Mouse (Mus musculus): ENCODE data around the gene Gm21190.
"Not testable (repeated sequence)": the region's sequence is repeated elsewhere in the genome, so short reads cannot be mapped to it uniquely, and the experiment has no call there.

Gm21190 gene

DNA sequence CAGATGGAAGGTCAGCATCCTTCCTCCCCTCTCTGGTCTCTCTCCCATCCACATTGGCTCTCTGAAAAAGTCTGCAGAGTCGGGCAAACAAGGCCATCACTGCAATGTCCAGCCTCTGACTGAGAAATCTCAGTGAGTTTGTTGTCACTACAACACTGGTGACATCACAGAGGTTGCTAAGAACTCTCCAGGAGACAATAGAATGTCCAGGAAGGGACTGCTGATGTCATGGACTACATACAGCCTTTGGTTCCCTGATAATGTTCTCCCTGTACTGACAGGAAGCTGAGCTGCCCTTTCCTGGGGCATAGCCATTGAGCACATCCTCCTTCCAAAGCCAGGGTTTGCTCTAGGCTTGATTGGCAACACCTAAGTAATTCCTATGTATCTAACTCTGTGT is at the start of gene Gm21190:
Gene Gm21190 (minus strand): TSS at position 101 of the 400 bp plus-strand sequence.
- DNase-seq (ENCODE audit: extremely low read depth, low read depth), result not testable (repeated sequence)

DNA sequence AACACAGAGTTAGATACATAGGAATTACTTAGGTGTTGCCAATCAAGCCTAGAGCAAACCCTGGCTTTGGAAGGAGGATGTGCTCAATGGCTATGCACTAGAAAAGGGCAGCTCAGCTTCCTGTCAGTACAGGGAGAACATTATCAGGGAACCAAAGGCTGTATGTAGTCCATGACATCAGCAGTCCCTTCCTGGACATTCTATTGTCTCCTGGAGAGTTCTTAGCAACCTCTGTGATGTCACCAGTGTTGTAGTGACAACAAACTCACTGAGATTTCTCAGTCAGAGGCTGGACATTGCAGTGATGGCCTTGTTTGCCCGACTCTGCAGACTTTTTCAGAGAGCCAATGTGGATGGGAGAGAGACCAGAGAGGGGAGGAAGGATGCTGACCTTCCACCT is 48.0 kb upstream of the Gm21190 start, which contains the start of gene Gm21083:
Gene Gm21083 (plus strand): TSS at position 301 of the 400 bp plus-strand sequence.
- DNase-seq (ENCODE audit: extremely low read depth, low read depth), result not testable (repeated sequence)

DNA sequence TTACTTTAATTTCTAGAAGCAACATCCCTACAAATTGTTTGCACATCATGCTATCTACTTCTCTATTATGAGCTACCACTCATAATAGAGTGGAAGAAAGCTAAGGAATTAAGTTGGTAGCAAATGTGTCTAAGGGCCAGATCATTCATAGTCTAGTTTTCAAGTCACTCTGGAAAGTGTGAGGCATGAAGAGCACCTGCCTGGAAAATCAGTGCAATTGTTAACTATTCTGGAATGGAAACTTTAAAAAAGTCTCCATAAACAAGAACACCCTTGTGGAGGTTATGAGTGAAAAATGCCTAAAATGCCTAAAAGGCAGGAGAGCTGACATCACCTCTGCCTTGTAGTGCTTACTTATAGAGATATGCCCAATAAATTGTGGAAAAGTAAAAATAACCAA is 44.7 kb upstream of the Gm21190 start:
- DNase-seq (ENCODE audit: extremely low read depth, low read depth), result not testable (repeated sequence)

DNA sequence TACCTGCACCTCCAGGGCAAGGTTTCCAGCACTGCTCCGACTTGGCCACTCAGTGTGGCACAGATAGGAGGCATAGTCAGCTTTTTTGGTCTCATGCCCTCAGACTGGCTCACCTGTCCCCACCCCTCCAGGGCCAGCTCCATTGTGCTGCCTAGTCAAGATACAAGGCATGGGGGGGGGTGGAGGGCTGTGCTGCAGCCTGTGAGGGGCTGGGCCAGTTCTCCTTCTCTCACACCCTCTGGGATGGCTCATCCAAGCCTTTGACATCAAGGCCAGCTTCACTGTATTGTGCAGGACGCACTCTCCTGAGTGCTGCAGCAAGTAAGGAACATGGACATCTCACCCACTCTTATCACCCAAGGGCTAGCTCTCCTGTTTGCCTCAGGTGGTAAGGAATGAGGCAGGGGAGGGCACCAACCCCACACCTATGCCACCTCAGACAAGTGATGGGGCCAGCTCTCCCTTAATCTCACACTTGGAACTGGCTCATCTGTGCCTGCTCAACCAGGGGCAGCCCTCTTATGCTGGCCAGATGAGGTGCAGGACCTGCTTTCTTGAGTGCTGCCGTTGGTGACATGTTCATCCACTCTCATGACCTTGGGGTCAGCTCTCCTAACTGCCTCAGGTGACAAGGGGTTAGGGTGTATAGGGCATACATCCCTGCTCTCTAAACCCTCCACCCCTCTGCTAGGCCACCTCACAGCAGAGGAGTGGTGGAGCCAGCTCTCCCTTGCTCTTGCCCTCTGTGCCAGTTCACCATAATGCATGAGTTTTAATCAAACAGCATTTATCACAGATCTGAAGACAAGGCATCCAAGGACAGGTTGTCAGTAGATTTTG is 32.6 kb upstream of the Gm21190 start:
- not testable (repeated sequence) for DNase-seq (ENCODE audit: extremely low read depth, low read depth)

DNA sequence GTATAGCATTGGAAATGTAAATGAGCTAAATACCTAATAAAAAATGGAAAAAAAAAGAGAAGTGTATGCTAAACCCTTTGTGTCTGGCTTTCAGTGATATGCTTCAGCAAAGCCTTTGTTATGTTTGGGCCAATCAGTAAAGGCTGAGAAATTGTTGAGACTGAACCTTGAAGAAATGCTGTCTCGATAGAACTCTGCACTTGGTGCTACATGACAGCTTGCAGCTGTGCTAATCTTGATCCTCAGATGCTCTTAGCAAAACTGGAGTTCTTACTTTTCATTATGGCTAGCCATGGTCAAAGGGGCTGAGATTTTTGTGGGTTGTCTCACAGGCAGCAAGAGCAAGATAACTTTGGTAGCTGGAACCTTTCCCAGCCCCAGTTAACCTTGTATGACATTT is 29.6 kb upstream of the Gm21190 start:
- not testable (repeated sequence) for DNase-seq (ENCODE audit: extremely low read depth, low read depth)

DNA sequence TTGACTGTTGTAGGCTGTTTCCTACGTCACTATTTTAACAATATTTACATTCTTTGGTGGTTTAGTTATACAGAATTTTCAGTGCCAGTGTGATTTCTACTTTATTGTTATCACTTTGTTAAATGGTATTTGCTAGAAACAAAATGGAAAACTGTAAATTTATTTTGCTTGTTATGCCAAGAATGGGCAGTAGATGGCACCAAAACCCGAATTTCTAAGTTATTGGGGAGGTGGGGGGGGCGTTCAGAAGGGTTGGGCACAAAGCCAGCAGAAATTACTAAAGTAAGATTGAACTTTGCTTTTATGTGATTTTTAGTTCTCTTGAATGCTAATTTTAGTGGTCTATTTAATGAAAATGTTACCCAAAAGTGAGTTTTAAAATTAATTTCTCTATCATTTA is 20.6 kb upstream of the Gm21190 start:
- DNase-seq (ENCODE audit: extremely low read depth, low read depth), result not testable (repeated sequence)

DNA sequence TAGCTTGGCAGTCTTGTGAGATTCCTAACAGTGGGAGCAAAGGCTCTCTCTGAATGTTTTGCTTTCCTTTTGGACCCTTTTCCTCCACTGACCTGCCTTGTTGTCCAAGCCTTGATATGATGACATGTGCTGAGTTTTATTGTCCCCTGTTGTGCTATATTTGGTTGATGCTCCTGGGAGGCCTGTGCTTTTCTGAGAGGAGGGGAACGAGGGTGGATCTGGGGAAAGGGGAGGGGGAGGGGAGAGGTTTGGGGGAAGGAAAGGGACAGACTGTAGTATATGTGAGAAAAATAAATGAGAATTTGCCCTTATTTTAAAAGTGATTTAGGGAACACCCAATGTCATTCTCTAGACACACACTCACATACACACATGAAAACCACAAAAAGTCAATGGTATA is 20.1 kb upstream of the Gm21190 start:
- not testable (repeated sequence) for DNase-seq (ENCODE audit: extremely low read depth, low read depth)

DNA sequence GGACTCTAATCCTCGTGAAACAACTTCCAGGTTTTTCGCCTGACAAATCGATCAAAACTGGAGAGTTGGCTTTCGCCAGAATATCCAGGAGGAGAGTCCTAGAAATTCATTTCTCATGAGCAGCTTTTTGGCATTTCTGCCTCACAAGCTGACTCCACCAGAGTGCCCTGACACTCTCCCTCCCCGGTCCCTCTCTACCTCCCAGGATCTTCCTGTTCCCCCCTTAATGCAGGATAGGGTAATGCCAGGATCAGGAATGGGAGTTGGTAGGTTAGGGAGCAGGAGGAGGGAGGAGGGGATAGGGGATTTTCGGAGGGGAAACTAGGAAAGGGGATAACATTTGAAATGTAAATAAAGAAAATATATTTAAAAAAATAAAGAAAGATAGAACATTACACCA is 19.6 kb upstream of the Gm21190 start:
- DNase-seq (ENCODE audit: extremely low read depth, low read depth), result not testable (repeated sequence)

DNA sequence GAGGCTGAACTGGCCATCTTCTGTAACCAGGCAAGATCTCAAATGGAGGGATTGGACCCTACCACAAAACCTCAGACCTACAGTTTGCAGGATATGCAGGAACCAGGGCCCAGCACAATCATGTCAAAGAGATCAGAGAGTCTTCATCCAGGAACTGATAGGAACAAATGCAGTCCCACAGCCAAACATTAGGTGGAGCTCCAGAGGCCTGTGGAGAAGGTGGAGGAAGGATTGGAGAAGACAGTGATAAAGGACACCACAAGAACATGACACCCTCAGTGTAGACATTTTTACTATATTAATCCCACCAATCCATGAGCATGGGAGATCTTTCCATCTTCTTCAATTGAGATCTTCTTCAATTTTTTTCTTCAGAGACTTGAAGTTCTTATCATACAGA is 6.6 kb downstream of the Gm21190 start:
- not testable (repeated sequence) for DNase-seq (ENCODE audit: extremely low read depth, low read depth)

DNA sequence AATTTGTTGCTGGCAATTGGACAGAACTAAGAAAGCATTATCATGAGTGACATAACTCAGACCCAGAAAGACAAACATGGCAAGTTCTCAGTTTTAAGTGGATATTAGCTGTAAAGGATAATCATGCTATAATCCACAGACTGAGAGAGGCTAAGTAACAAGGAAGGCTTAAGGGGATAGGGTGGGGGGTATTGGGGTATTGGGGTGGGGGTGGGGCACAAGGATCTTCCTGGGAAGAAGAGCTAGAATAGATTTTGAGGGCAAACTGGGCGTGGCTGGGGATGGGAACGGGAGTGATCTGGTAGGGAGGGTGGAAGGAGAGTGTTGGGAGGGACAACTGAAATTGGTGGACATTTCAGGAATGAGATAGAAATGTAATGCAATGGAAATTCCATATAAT is 7.0 kb downstream of the Gm21190 start:
- DNase-seq (ENCODE audit: extremely low read depth, low read depth), result not testable (repeated sequence)

DNA sequence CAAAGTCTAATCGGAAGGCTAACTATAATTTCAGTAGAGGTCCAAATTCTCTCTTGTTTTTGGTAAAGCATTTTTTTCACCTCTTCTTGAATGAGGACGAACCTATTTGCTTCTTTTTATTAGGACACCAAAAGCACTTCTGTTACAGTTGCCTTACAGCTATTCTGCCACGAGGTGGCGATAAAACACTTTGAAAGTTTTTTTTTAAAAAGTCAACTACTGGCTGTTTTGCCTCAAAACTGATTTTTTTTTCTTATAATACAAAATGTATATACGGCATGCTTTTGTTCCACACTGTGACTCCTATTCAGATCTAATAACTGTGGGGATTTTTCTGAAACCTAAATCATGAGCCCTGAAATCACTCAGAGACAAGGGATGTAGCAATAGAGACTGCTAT is 8.6 kb downstream of the Gm21190 start:
- not testable (repeated sequence) for DNase-seq (ENCODE audit: extremely low read depth, low read depth)

DNA sequence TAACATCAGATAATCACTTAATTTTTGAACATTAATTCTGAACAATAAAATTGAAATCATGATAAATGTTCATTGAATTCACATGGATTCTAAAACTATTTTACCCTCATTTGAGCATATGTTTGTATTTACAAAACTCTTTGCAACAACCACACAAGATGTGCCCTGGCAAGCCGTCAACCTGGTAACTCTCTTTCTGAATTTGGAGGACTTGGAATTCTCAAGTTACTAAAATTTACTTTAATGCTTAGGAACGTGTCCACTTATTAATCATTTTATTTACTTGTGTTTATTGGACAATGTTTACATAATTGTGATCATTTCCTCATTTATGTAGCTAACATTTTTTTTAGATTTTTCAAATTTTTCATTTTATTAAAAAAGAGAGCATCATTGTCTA is 11.9 kb downstream of the Gm21190 start:
- not testable (repeated sequence) for DNase-seq (ENCODE audit: extremely low read depth, low read depth)

DNA sequence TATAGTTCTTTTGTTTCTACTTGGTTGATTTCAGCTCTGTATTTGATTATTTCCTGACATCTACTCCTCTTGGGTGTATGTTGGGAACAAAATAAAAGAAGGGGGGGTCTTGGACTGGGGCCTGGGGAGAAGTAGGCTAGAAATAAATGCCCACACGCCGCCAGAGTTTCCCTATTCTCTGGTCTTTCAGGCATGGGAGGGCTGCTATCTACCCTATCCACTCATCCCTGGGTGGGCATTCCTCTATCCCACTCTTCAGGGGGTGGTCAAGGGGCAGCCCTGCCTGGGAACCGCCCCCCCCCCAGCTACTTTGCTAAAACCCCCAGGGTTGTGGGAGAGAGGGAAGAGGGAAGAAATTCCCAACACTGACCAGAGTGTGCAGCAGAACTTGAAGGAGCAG is 16.8 kb downstream of the Gm21190 start:
- not testable (repeated sequence) for DNase-seq (ENCODE audit: extremely low read depth, low read depth)

DNA sequence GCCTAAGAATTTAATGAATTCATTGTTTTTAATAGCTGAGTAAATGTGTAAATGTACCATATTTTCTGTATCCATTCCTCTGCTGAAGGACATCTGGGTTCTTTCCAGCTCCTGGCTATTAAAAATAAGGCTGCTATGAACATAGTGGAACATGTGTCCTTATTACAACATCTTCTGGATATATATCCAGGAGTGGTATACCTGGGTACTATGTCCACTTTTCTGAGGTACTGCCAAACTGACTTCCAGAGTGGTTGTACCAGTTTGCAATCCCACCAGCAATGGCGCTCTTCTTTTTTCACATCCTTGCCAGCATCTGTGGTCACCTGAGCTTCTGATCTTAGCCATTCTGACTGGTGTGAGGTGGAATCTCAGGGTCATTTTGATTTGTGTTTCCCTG is 19.1 kb downstream of the Gm21190 start:
- not testable (repeated sequence) for DNase-seq (ENCODE audit: extremely low read depth, low read depth)

DNA sequence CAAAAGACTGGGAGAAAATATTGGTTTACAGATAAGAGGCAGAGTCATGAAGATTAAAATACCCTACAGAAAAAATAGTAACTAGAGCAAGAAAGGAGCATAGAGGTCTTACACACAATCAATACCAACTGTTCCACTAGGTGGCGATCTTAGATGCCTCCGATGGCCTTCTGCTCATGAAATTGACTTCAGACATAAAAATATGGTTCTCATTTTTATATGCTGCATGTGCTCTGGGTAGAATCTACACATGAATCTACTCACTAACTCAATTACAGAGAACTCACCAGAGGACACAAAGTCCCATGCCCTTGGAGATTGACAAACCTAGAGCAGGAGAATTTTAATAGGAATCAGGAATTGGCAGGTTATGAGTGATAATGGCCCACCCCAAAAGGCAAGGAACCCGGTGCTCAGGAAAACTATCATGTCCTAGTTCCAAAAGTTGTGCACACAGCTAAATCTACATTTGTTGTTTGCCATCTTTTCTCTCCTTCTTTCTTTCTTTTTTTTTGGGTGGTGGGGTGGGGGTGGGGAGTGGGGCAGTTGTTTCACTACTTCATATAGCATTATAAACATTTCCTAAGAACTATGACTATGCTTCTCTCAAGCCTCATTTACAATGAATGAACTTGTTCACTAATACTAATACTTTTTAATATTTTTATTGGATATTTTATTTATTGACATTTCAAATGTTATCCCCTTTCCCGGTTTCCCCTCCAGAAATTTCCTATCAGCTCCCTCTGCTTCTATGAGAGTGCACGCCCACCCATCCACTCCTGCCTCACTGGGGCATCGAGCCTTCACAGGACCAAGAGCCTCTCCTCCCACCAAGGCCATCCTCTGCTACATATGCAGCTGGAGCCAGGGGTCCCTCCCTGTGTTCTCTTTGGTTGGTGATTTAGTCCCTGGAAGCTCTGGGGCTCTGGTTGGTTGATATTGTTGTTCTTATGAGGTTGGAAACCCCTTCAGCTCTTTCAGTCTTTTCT is 20.3 kb downstream of the Gm21190 start:
- DNase-seq (ENCODE audit: extremely low read depth, low read depth), result not testable (repeated sequence)

DNA sequence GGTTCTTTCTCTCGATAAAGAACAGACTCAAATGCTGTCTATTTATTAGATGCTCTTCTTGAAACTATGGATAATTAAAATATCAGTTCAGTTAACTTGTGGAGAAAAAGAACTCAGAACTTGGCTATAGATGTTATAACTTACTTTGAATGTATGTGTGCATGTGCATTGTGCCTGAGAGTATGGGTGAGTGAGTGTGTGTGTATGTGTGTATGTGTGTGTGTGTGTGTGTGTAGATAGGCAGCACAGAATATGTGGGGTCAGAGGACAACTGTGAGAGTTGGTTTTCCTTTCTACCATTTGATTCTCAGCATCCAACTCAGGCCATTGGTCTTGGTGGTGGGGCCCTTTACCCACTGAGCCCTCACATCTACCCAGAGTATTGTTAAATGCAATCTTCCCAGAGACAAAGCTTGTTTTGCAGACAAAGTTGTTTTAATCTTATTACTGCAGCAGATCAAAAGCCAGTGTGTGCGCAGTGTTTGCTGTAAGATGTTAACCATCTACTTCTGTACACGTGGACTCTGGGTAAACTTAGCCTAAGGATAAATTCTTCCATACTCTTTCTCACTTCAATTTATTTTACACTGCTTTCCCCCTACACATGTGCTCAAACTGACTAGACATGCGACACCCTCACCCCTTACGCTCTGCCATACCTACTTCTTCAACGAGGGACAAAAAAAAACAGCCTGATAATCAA is 21.1 kb downstream of the Gm21190 start:
- DNase-seq (ENCODE audit: extremely low read depth, low read depth), result not testable (repeated sequence)

DNA sequence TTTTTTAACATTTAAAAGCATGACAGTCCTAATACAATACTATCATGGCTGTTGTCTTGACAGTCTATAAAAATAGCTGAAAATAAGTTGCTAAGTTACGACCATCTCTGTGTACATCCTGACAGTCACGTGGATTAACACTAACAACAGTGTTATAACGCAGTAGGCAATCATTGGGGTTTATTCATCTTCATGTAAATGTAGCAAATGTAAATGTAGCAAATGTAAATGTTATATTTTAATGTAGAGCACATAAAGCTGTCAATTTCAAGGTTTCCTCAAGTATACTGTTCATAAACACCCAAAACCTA is 21.8 kb downstream of the Gm21190 start:
- DNase-seq (ENCODE audit: extremely low read depth, low read depth), result no peak

DNA sequence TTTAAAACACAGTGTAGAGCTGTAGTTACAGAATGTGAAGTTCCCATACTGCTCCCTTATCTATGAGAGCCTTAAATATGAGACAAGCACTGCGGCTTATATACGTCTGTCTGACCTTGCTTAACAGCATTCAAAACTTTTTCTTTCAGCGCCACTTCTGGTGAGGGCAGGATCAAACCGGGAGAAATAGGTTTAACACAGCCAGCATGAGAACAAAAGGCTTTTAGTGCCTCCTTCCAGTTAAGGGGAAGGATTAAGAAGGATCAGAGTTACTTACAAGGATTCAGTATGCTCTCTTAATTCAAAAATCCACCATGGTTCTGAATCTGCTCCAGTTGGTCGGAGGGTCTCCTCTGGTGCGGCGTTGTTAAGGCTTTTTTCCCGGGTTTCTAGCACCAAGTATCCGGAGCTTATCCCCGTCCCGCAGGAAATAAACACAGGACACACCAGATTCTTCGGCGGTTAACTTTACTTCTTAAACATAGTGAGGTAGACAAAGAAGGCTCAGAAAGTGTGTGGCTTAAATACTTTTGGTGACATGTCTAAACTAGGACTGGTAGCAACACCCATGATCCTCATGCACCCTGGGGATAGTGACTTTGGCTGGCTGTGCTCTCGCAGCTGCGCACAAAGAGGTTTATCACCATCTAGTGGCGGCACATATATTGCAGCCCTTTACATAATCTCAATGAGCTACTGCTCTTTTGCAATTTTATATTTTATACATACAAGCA is 22.3 kb downstream of the Gm21190 start:
- peak; percentile 31 for DNase-seq (ENCODE audit: extremely low read depth, low read depth)

DNA sequence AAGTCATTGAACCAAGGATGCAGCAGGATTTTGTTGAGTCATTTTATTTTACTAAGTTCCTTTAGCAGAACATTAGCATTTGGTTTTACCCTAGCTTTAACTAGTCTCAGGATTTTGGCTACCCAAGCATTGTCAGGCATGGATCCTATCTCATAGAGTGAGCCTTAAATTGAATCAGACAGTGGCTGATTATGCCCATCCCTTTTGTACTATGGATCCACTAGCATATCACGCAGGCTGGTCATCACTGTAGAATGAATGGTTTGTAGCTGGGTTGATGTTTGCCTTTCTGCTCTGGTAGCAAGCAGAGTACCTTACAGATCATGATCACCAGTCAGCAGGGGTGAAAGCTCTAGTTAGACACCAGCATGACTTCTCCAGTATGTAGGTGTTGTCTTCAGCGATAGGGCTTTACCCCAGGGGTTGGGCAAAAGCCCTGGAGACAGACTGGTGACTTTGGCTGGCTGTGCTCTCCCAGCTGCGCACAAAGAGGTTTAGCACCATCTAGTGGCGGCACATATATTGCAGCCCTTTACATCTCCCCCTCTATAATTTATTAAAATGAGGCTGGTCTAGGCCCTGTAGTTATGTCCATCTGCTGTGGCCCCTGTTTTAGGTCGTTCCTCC is 30.1 kb downstream of the Gm21190 start:
- not testable (repeated sequence) for DNase-seq (ENCODE audit: extremely low read depth, low read depth)

DNA sequence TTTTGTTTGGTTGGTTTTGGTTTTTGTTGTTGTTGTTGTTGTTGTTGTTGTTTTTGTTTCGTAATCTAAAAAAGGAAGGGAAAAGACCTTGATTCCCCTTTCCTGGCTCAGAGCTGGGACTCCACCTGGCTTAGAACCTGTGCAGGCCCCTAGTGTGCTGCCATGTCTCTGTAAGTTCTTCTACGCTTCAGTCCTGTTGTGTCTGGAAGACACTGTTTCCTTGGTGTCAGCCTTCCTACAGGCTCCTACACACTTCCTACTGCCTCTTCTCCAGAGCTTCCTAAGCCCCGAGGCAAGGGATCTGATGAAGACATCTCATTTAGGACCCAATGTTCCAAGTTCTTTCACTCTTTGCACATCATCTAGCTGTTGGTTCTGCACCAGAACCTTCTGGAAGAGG is 30.7 kb downstream of the Gm21190 start:
- not testable (repeated sequence) for DNase-seq (ENCODE audit: extremely low read depth, low read depth)

Data from MEL-GATA-1-ER (cell line).